Comparison of ENCODE assay signal across 13 mouse cellular contexts in the genomic region with DNA sequence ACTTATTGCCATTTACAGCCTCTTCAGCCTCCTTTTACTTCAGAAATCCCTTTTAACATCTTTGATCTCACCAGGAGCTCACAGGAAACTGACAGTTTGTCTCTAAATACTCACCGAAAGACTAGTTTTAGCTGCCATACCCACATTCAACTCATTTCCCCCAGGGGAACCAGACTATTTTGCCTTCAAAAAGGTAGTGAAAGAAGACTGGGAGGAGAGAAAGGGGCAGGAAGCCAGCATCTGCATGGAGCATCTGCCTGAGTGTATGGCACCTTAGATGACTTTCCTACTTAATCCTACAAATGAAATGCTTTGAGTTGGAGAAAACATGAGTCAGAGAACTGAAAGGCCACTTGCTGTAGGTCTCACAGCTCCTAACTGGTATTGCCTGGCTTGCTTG. TPM values are rescaled to one million over a fixed set of nuclear protein-coding genes. Genes with fewer than 3 reads are reported as not detected.
DNase-seq lines count a peak whose midpoint lies in the region; ATAC-seq and TF ChIP-seq lines count a peak whose summit lies in the region.
"Had no signal": no experiment of that assay in that cellular context is flagged by ENCODE, and none has a peak within 500 bp of the region (broad histone marks: within the 10 kb centered on the region; RNA-seq: fewer than 3 reads in every experiment).

No protein-coding gene starts in this region.

- H3K9ac ChIP-seq in heart, embryonic 12.5 days: no peak overlapping the region
- no peak overlapping the region for H3K9ac ChIP-seq in heart, adult 2 months (ENCODE audit: low read depth, low read length)
- no peak overlapping the region for H3K9ac ChIP-seq in midbrain, embryonic 16.5 days (ENCODE audit: low read depth, low read length)
- H3K9ac ChIP-seq in hindbrain, embryonic 14.5 days: no peak overlapping the region
- no peak overlapping the region for H3K9ac ChIP-seq in kidney, embryonic 16.5 days (replicated peaks; ENCODE audit: low read length)
- H3K9ac ChIP-seq: limb, embryonic 12.5 days; liver, embryonic 15.5 days had no signal

- intact Hi-C loops in heart, adult 2 months (cut with DNase I): no loop called here

- no peaks in the 10 kb centered on the region for H3K27me3 ChIP-seq in heart, embryonic 12.5 days (replicated peaks)
- H3K27me3 ChIP-seq in heart, adult 2 months (ENCODE audit: control insufficient read depth, insufficient read depth, low read length): no peaks in the 10 kb centered on the region
- no peaks in the 10 kb centered on the region for H3K27me3 ChIP-seq in midbrain, embryonic 10.5 days (ENCODE audit: low read depth, poor library complexity, severe bottlenecking)
- H3K27me3 ChIP-seq in midbrain, embryonic 16.5 days (ENCODE audit: control insufficient read depth, insufficient read depth, low read depth, low read length): no peaks in the 10 kb centered on the region
- H3K27me3 ChIP-seq in E14TG2a.4 (ENCODE audit: insufficient read depth, low read length): no peaks in the 10 kb centered on the region
- H3K27me3 ChIP-seq in hindbrain, embryonic 14.5 days (ENCODE audit: control insufficient read depth, insufficient read depth, low read length): no peaks in the 10 kb centered on the region
- no peaks in the 10 kb centered on the region for H3K27me3 ChIP-seq in kidney, embryonic 16.5 days (ENCODE audit: insufficient read depth, low read length)
- H3K27me3 ChIP-seq: limb, embryonic 12.5 days; liver, embryonic 15.5 days had no signal

- H3K4me3 ChIP-seq in heart, embryonic 12.5 days: no peak overlapping the region
- no peak overlapping the region for H3K4me3 ChIP-seq in heart, adult 2 months
- no peak overlapping the region for H3K4me3 ChIP-seq in midbrain, embryonic 10.5 days
- no peak overlapping the region for H3K4me3 ChIP-seq in midbrain, embryonic 16.5 days (ENCODE audit: low read depth, low read length)
- H3K4me3 ChIP-seq in E14TG2a.4 (replicated peaks; ENCODE audit: low read length): 0 out of 2 replicates have a peak overlapping the region, but pooled peaks have one; percentile 3
- H3K4me3 ChIP-seq in hindbrain, embryonic 14.5 days (replicated peaks; ENCODE audit: low read length): no peak overlapping the region
- H3K4me3 ChIP-seq in kidney, embryonic 16.5 days (ENCODE audit: low read length): no peak overlapping the region
- H3K4me3 ChIP-seq: limb, embryonic 12.5 days; liver, embryonic 15.5 days had no signal

- H3K9me3 ChIP-seq in heart, embryonic 12.5 days (replicated peaks): no peaks in the 10 kb centered on the region
- H3K9me3 ChIP-seq in midbrain, embryonic 10.5 days (replicated peaks): no peaks in the 10 kb centered on the region
- H3K9me3 ChIP-seq in midbrain, embryonic 16.5 days (replicated peaks; ENCODE audit: control insufficient read depth, low read length, poor library complexity, severe bottlenecking): no peaks in the 10 kb centered on the region
- no peaks in the 10 kb centered on the region for H3K9me3 ChIP-seq in E14TG2a.4 (ENCODE audit: low read length)
- H3K9me3 ChIP-seq in hindbrain, embryonic 14.5 days (ENCODE audit: control insufficient read depth, low read length): no peaks in the 10 kb centered on the region
- no peaks in the 10 kb centered on the region for H3K9me3 ChIP-seq in kidney, embryonic 16.5 days (ENCODE audit: low read length)
- H3K9me3 ChIP-seq: limb, embryonic 12.5 days; liver, embryonic 15.5 days had no signal

- DNase-seq in heart, adult 2 months: no peak
- DNase-seq in midbrain, embryonic 10.5 days (ENCODE audit: low spot score): no peak
- no peak for DNase-seq in hindbrain, embryonic 14.5 days (ENCODE audit: low spot score)
- DNase-seq: cerebellum, adult 2 months; heart, postnatal 4 days; kidney, adult 2 months; lung, postnatal 14 days had no signal

- peaks cover 94% of the 10 kb centered on the region for H3K4me1 ChIP-seq in heart, embryonic 12.5 days (replicated peaks)
- peaks cover 7% of the 10 kb centered on the region for H3K4me1 ChIP-seq in heart, adult 2 months (ENCODE audit: control insufficient read depth, insufficient read depth, low read length)
- peaks cover 89% of the 10 kb centered on the region for H3K4me1 ChIP-seq in midbrain, embryonic 10.5 days
- peaks cover 50% of the 10 kb centered on the region for H3K4me1 ChIP-seq in midbrain, embryonic 16.5 days (ENCODE audit: control insufficient read depth, insufficient read depth, low read length)
- peaks cover 97% of the 10 kb centered on the region for H3K4me1 ChIP-seq in E14TG2a.4 (replicated peaks; ENCODE audit: low read depth, low read length)
- H3K4me1 ChIP-seq in hindbrain, embryonic 14.5 days (replicated peaks; ENCODE audit: control insufficient read depth, insufficient read depth, low read length): peaks cover 60% of the 10 kb centered on the region
- peaks cover 75% of the 10 kb centered on the region for H3K4me1 ChIP-seq in kidney, embryonic 16.5 days (ENCODE audit: insufficient read depth, low read length)

- peaks cover 7% of the 10 kb centered on the region; the same call in 1 of the 2 replicates for H3K36me3 ChIP-seq in heart, embryonic 12.5 days
- H3K36me3 ChIP-seq in heart, adult 2 months (ENCODE audit: control insufficient read depth, insufficient read depth, low read length): peaks cover 4% of the 10 kb centered on the region; the same call in 1 of the 2 replicates
- H3K36me3 ChIP-seq in midbrain, embryonic 10.5 days: peaks cover 13% of the 10 kb centered on the region
- H3K36me3 ChIP-seq in midbrain, embryonic 16.5 days (ENCODE audit: control insufficient read depth, insufficient read depth, low read length): no peaks in the 10 kb centered on the region
- H3K36me3 ChIP-seq in E14TG2a.4 (ENCODE audit: insufficient read depth, low read length): peaks cover 69% of the 10 kb centered on the region
- no peaks in the 10 kb centered on the region for H3K36me3 ChIP-seq in hindbrain, embryonic 14.5 days (replicated peaks; ENCODE audit: control insufficient read depth, insufficient read depth)
- no peaks in the 10 kb centered on the region for H3K36me3 ChIP-seq in kidney, embryonic 16.5 days (ENCODE audit: insufficient read depth, low read length)
- H3K36me3 ChIP-seq: limb, embryonic 12.5 days had no signal

- TF ChIP-seq EP300 in heart, adult 2 months (IDR thresholded peaks at IDR 0.05; ENCODE audit: insufficient read depth, low read depth, low read length): no peak

- no peak for TF ChIP-seq CTCF in heart, adult 2 months (IDR thresholded peaks at IDR 0.05)
- TF ChIP-seq CTCF in E14TG2a.4 (conservative IDR thresholded peaks at IDR 0.05; ENCODE audit: low read length): no peak

- WGBS in heart, embryonic 12.5 days: 39% methylated on average over 1 of the region's 1 CpGs
- 73% methylated on average over 1 of the region's 1 CpGs for WGBS in heart, adult 2 months
- WGBS in midbrain, embryonic 10.5 days: 16% methylated on average over 1 of the region's 1 CpGs
- WGBS in midbrain, embryonic 16.5 days: 16% methylated on average over 1 of the region's 1 CpGs
- 45% methylated on average over 1 of the region's 1 CpGs for WGBS in hindbrain, embryonic 14.5 days
- WGBS in kidney, embryonic 16.5 days: 69% methylated on average over 1 of the region's 1 CpGs

- peak overlapping the region; percentile 29; the same call in 1 of the 2 replicates for H3K4me2 ChIP-seq in heart, embryonic 12.5 days
- H3K4me2 ChIP-seq in midbrain, embryonic 16.5 days (ENCODE audit: low read length): no peak overlapping the region
- no peak overlapping the region for H3K4me2 ChIP-seq in hindbrain, embryonic 14.5 days (replicated peaks)
- no peak overlapping the region for H3K4me2 ChIP-seq in kidney, embryonic 16.5 days (replicated peaks; ENCODE audit: low read depth, low read length)
- H3K4me2 ChIP-seq: liver, embryonic 15.5 days had no signal

- ATAC-seq in heart, embryonic 12.5 days (ENCODE audit: insufficient number of reproducible peaks, low FRiP score): no peak
- ATAC-seq in midbrain, embryonic 16.5 days: no peak
- no peak for ATAC-seq in hindbrain, embryonic 14.5 days (ENCODE audit: low FRiP score)
- no peak for ATAC-seq in kidney, embryonic 16.5 days (ENCODE audit: low FRiP score, low TSS enrichment)

- H3K27ac ChIP-seq in heart, embryonic 12.5 days (ENCODE audit: poor library complexity, severe bottlenecking): peak overlapping the region; percentile 52; the same call in 1 of the 2 replicates
- no peak overlapping the region for H3K27ac ChIP-seq in heart, adult 2 months
- H3K27ac ChIP-seq in midbrain, embryonic 10.5 days (replicated peaks): peak overlapping the region; percentile 23; the same call in 1 of the 2 replicates
- no peak overlapping the region for H3K27ac ChIP-seq in midbrain, embryonic 16.5 days (ENCODE audit: low read length)
- peak overlapping the region; percentile 27; the same call in 1 of the 2 replicates for H3K27ac ChIP-seq in hindbrain, embryonic 14.5 days
- H3K27ac ChIP-seq in kidney, embryonic 16.5 days (ENCODE audit: low read length): no peak overlapping the region
- H3K27ac ChIP-seq: limb, embryonic 12.5 days; liver, embryonic 15.5 days had no signal

- no peak for TF ChIP-seq POLR2A in heart, adult 2 months (IDR thresholded peaks at IDR 0.05; ENCODE audit: insufficient read depth, low read depth, low read length)

- no peaks in the 10 kb centered on the region for H3K79me2 ChIP-seq in heart, adult 2 months (replicated peaks; ENCODE audit: control insufficient read depth, insufficient read depth, low read length)

RNA-seq across cellular contexts. Expression of gene Arid3b, which starts 22.6 kb away (rescaled TPM):
- polyA plus RNA-seq in heart, embryonic 12.5 days (2016; fragmentation: Nextera tagmentation; extraction: Ambion mirVana): 27.0 and 29.8 TPM in 2 replicates
- total RNA-seq in heart, adult 2 months (2021): 1 to 10 TPM; 4.0 to 4.6 TPM
- 3.6 and 3.8 TPM in 2 replicates for polyA plus RNA-seq in heart, adult 2 months (2012; rRNA removed)
- polyA plus RNA-seq in midbrain, embryonic 10.5 days (2016; fragmentation: Nextera tagmentation; extraction: Ambion mirVana): 40.2 and 41.0 TPM in 2 replicates
- 6.6 and 9.1 TPM in 2 replicates for polyA plus RNA-seq in midbrain, embryonic 16.5 days (2015; fragmentation: Nextera tagmentation; extraction: Ambion mirVana)
- 6.6 and 8.1 TPM in 2 replicates for polyA plus RNA-seq in hindbrain, embryonic 14.5 days (2014; fragmentation: Nextera tagmentation; extraction: Ambion mirVana)
- polyA plus RNA-seq in kidney, embryonic 16.5 days (2015; fragmentation: Nextera tagmentation; extraction: Ambion mirVana): 6.0 and 8.6 TPM in 2 replicates

RNA-seq across cellular contexts. Expression of gene Clk3, which starts 48.4 kb away (rescaled TPM):
- 67.0 and 68.1 TPM in 2 replicates for polyA plus RNA-seq in heart, embryonic 12.5 days (2016; fragmentation: Nextera tagmentation; extraction: Ambion mirVana)
- total RNA-seq in heart, adult 2 months (2021): 10 to 100 TPM; 27.6 to 33.8 TPM
- polyA plus RNA-seq in heart, adult 2 months (2012; rRNA removed): 61.7 and 124 TPM in 2 replicates
- 100 and 106 TPM in 2 replicates for polyA plus RNA-seq in midbrain, embryonic 10.5 days (2016; fragmentation: Nextera tagmentation; extraction: Ambion mirVana)
- polyA plus RNA-seq in midbrain, embryonic 16.5 days (2015; fragmentation: Nextera tagmentation; extraction: Ambion mirVana): 58.8 and 62.9 TPM in 2 replicates
- polyA plus RNA-seq in hindbrain, embryonic 14.5 days (2014; fragmentation: Nextera tagmentation; extraction: Ambion mirVana): 55.8 and 65.2 TPM in 2 replicates
- polyA plus RNA-seq in kidney, embryonic 16.5 days (2015; fragmentation: Nextera tagmentation; extraction: Ambion mirVana): 82.0 and 90.0 TPM in 2 replicates

Comparison
In these comparisons a context has a peak if more than half of its experiments do, and no peak if none do; other contexts are left out.
1. H3K27ac ChIP-seq: peak in heart, embryonic 12.5 days (single experiment), midbrain, embryonic 10.5 days (single experiment) and hindbrain, embryonic 14.5 days (single experiment); none in heart, adult 2 months (single experiment), midbrain, embryonic 16.5 days (single experiment) and kidney, embryonic 16.5 days (single experiment).